Mouse (Mus musculus): ENCODE results near the gene Lrmda.

Lrmda gene

GRCm38 (mm10) chr14:22046262-22046856 lies 26.8 kb downstream of the Lrmda start:
- no peak for DNase-seq

GRCm38 (mm10) chr14:22048068-22048899 lies 28.8 kb downstream of the Lrmda start:
- DNase-seq, result no peak

- no peak for DNase-seq
Observed at GRCm38 (mm10) chr14:22048900-22049199, 29.3 kb downstream of the Lrmda start.

GRCm38 (mm10) chr14:22049282-22049681 lies 29.8 kb downstream of the Lrmda start:
- no peak for DNase-seq

GRCm38 (mm10) chr14:22051941-22052664 lies 32.6 kb downstream of the Lrmda start:
- no peak for DNase-seq

GRCm38 (mm10) chr14:22055630-22056029 lies 36.1 kb downstream of the Lrmda start:
- DNase-seq, result no peak

GRCm38 (mm10) chr14:22056246-22056645 lies 36.7 kb downstream of the Lrmda start:
- DNase-seq, result no peak

- DNase-seq, result no peak
Observed at GRCm38 (mm10) chr14:22058729-22059128, 39.2 kb downstream of the Lrmda start.

GRCm38 (mm10) chr14:22059348-22059861 lies 39.9 kb downstream of the Lrmda start:
- no peak for DNase-seq

GRCm38 (mm10) chr14:22060787-22061186 lies 41.3 kb downstream of the Lrmda start:
- no peak for DNase-seq

- DNase-seq, result no peak
Observed at GRCm38 (mm10) chr14:22062117-22062855, 42.8 kb downstream of the Lrmda start.

- DNase-seq, result no peak
Observed at GRCm38 (mm10) chr14:22069169-22069568, 49.7 kb downstream of the Lrmda start.

- DNase-seq, result no peak
Observed at GRCm38 (mm10) chr14:22073385-22073784, 53.9 kb downstream of the Lrmda start.

GRCm38 (mm10) chr14:22074229-22074628 lies 54.7 kb downstream of the Lrmda start:
- no peak for DNase-seq

- DNase-seq, result no peak
Observed at GRCm38 (mm10) chr14:22083931-22084330, 64.4 kb downstream of the Lrmda start.

- DNase-seq, result no peak
Observed at GRCm38 (mm10) chr14:22085411-22085810, 65.9 kb downstream of the Lrmda start.

- no peak for DNase-seq
Observed at GRCm38 (mm10) chr14:22088604-22089003, 69.1 kb downstream of the Lrmda start.

- DNase-seq, result no peak
Observed at GRCm38 (mm10) chr14:22089331-22089730, 69.8 kb downstream of the Lrmda start.

- no peak for DNase-seq
Observed at GRCm38 (mm10) chr14:22089866-22090470, 70.5 kb downstream of the Lrmda start.

- DNase-seq, result no peak
Observed at GRCm38 (mm10) chr14:22090778-22091211, 71.3 kb downstream of the Lrmda start.

- DNase-seq, result no peak
Observed at GRCm38 (mm10) chr14:22091306-22091705, 71.8 kb downstream of the Lrmda start.

GRCm38 (mm10) chr14:22093124-22093523 lies 73.6 kb downstream of the Lrmda start:
- no peak for DNase-seq

All from layer of hippocampus, adult 9-11 months (tissue).